Mouse (Mus musculus) stomach, adult 2 months (tissue): ENCODE results near the gene Dusp6. TPM values are rescaled to one million over a fixed set of nuclear protein-coding genes. Genes with fewer than 3 reads are reported as not detected.

Experiments
- polyA plus RNA-seq: library from polyadenylated mRNA; depleted of rRNA; stranded (reverse); fragments of >200 nt; gene quantifications from 2 replicates; pipeline ENCODE4 v1.2.3, GENCODE M21; 2012; rRNA removed

Dusp6 gene
- 13.2 and 17.9 TPM in 2 replicates for polyA plus RNA-seq

DNA sequence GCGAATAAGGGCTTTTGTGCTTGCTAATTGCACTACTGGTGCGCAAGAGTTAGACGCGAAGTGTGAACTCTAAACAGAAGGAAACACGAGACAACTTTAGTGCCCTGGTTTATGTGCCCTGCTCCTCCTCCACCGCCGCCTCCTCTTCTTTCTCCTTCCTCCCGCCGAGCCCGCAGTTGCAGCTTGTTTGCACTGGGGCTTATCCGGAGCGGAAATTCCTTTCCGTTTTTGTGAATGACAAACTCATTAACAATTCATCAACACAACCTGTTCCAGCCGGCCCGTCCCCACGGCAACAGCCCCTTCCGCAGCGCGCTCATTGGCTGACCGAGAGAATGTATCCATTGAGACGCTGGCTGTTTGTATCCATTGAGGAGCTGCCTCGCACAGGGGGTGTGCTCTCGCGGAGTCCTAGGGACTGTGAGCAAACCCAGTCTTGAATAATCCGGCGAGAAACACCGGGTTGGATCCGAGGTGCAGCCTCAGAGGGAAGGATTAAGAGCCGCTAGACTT lies at the start of gene Dusp6:
Gene Dusp6, plus strand, starts transcription at position 365 of the 513 bp plus-strand sequence.

Other genes with a start within 250 kb of the Dusp6 start
- 1.6 and 1.9 TPM in 2 replicates for gene Poc1b, start 156.2 kb upstream of the Dusp6 start, polyA plus RNA-seq
- 3.4 and 4.3 TPM in 2 replicates for gene Galnt4, start 155.1 kb upstream of the Dusp6 start, polyA plus RNA-seq
- not detected in 2 replicates for gene Phxr2, start 136.9 kb upstream of the Dusp6 start, polyA plus RNA-seq